Mouse (Mus musculus) CH12.LX (cell line): Measurements from ENCODE around the gene Ass1.

ENCODE experiments used
- CTCF ChIP-seq, 2 experiments: IDR thresholded peaks in 1 of 2; conservative IDR thresholded peaks in 1 of 2; 2 replicates each; pipeline ENCODE4 v1.5.1; 2011 to 2012; ENCODE audit warnings: low read depth in 2 of 2, low read length in 2 of 2, improper control_type of control experiment in 1 of 2, inconsistent platforms in 1 of 2, mild to moderate bottlenecking in 1 of 2, moderate library complexity in 1 of 2
- E2F4 ChIP-seq: IDR thresholded peaks from 2 replicates; pipeline ENCODE4 v1.6.1; 2011; ENCODE audit warnings: low read depth, low read length, improper control_type of control experiment; ENCODE audit not compliant: insufficient replicate concordance
- EP300 ChIP-seq: IDR thresholded peaks from 2 replicates; pipeline ENCODE4 v1.6.1; 2011; ENCODE audit warnings: low read length, improper control_type of control experiment
- ZNF384 ChIP-seq: IDR thresholded peaks from 2 replicates; pipeline ENCODE4 v1.6.1; 2012; ENCODE audit warnings: low read depth, low read length, improper control_type of control experiment, inconsistent platforms

DNA sequence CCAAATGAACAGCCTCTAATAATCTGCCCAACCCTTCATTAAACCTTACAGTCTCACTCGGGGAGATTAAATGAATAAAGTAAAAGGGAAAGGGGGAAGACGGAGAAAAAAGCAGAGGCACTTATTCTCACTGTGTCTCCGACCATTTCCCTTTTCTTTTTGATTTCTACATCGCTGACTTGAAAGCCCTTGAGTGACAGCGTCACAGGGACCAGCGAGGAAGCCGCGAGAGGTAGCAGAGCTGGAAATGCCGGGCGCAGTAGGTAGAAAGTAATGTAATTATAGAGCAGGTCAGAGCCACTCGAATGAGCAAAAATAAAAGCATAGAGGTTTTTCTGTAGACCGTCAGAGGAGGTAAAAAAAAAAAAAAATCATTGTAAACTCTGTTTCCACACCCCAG, 46.5 kb downstream of the Ass1 start:
- TF ChIP-seq CTCF (conservative IDR thresholded peaks at IDR 0.05 in 1 of 2, IDR thresholded peaks at IDR 0.05 in 1 of 2; ENCODE audit: low read depth in 2 of 2, low read length in 2 of 2) (no peak), E2F4 (no peak), EP300 (no peak), ZNF384 (no peak)
